Mouse (Mus musculus): ENCODE data around the gene Arfgef2.

Arfgef2 gene

DNA sequence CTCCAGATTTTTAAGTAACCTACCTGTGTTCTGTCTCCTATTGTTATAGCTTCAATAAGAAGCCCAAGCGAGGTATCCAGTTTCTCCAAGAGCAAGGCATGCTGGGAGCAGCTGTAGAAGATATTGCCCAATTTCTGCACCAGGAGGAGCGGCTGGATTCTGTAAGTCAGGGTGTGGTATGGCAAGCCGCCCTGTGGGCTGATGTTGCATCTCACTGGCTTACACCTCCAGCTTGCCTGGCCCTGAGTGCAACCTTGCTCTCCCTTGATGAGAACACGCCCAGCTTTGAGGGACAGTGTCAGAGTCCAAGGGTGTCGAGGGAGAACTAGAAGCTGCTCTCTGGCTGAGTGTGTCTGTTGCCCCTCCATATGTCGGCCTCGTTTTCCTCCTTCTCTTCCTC lies 53.8 kb downstream of the Arfgef2 start:
- in situ Hi-C loops (cut with MboI) = no loop called here

DNA sequence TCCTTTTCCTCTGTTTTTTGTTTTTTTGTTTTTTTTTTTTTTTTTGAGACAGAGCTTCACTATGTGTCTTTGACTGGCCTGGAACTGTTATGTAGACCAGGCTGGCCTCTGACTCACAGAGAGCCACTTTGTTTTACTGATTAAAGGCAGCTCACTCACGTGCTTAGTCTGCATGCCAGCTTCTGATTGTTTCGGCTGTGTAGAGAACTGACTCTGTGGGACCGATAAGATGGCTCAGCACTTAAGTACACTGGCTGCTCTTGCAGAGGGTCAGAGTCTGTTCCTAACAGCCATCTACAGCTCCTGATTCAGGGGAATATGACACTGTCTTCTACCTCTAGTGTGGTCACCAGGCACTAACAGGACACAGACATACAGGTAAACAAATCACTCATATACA lies 57.1 kb downstream of the Arfgef2 start:
- in situ Hi-C loops (cut with MboI) = no loop called here

GRCm38 (mm10) chr2:166865476-166865875 lies 60.1 kb downstream of the Arfgef2 start:
- in situ Hi-C loops (cut with MboI) = no loop called here

DNA sequence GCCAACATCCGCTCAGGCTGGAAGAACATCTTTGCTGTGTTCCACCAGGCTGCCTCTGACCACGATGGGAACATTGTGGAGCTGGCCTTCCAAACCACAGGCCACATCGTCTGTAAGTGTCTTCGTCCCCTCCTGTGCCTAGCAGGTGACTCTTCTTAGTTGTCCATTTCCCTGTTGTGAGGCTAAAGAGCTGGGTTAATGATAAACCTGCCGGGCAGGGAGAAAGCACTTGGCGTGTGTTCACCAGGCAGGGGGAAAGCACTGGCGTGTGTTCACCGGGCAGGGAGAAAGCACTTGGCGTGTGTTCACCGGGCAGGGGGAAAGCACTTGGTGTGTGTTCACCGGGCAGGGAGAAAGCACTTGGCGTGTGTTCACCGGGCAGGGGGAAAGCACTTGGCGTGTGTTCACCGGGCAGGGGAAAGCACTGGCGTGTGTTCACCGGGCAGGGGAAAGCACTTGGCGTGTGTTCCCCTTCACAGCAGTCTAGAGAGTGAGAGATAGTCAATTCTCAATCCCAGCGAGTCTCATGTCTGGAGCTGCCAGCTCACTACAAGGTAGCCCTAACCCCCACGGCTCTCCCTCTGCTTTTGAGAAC lies 65.0 kb downstream of the Arfgef2 start:
- in situ Hi-C loops (cut with MboI) = no loop called here

GRCm38 (mm10) chr2:166870899-166871298 lies 65.5 kb downstream of the Arfgef2 start:
- in situ Hi-C loops (cut with MboI) = no loop called here

GRCm38 (mm10) chr2:166874675-166875280 lies 69.4 kb downstream of the Arfgef2 start:
- in situ Hi-C loops (cut with MboI) = no loop called here

- in situ Hi-C loops (cut with MboI) = no loop called here
Observed at GRCm38 (mm10) chr2:166875561-166875960, 70.2 kb downstream of the Arfgef2 start.

- in situ Hi-C loops (cut with MboI) = no loop called here
Observed at GRCm38 (mm10) chr2:166876331-166876730, 70.9 kb downstream of the Arfgef2 start.

- in situ Hi-C loops (cut with MboI) = no loop called here
Observed at GRCm38 (mm10) chr2:166885066-166885465, 79.7 kb downstream of the Arfgef2 start.

DNA sequence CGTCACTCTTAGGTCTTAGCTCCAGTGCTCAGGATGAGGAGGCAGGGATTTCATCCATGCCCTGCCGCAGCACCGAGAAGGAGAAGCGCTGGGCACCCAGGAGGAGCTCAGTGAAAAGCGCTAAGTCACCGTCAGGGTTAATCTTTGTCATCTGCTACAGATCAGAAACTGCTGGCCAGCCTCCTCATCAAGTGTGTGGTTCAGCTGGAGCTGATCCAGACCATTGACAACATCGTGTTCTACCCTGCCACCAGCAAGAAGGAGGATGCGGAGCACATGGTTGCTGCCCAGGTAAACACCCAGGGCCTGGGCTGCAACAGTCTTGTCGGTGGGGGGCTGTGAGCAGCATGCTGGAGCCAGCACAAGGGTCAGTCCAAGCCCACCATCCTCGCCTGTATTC lies 80.2 kb downstream of the Arfgef2 start:
- in situ Hi-C loops (cut with MboI) = no loop called here

GRCm38 (mm10) chr2:166886231-166886630 lies 80.8 kb downstream of the Arfgef2 start:
- in situ Hi-C loops (cut with MboI) = no loop called here

- in situ Hi-C loops (cut with MboI) = no loop called here
Observed at GRCm38 (mm10) chr2:166887816-166888215, 82.4 kb downstream of the Arfgef2 start.

DNA sequence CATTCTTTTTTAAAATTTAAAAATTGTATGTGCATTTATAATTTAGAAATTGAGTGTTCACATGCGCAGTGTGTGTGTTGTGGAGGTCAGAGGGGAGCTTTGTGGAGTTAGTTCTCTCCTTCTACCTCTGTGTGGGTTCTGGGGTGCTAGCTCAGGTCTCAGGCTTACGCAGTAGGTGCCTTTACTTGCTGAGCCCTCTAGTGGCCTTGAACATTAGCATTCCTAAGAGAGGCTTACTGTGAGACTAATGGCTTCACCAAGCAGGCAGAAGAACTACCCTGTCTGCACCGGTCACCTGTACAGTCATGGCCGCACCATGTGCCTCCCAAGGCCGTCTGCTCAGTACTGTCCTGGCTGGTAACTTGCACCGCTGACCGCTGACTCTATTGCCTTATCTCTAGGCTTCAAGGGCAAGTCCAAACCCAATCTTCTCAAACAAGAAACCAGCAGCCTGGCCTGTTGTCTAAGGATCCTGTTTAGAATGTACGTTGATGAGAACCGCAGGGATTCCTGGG lies 86.0 kb downstream of the Arfgef2 start:
- in situ Hi-C loops (cut with MboI) = no loop called here

GRCm38 (mm10) chr2:166892158-166892680 lies 86.8 kb downstream of the Arfgef2 start:
- in situ Hi-C loops (cut with MboI) = no loop called here

DNA sequence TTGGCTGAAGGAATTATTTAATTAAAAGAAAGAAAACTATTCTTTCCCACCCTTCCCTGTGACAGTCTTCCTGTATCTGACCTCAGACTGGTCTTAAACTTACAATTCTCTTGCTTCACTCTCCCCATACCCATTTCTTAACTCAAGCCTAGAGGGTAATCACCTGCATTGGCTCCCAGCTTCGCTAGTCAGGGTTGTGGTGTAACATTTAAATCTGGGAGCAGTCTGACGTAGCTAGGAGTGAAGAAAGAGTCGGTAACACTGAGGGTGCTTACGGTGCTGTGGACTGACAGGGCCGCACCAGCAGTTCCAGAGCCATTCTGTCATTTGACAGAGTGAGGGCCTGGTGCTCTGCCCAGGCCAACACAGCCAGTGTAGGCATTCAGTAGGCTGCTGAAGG lies 87.6 kb downstream of the Arfgef2 start:
- in situ Hi-C loops (cut with MboI) = no loop called here

- in situ Hi-C loops (cut with MboI) = no loop called here
Observed at GRCm38 (mm10) chr2:166896368-166896767, 91.0 kb downstream of the Arfgef2 start.

- in situ Hi-C loops (cut with MboI) = no loop called here
Observed at GRCm38 (mm10) chr2:166896974-166897373, 91.6 kb downstream of the Arfgef2 start.

- in situ Hi-C loops (cut with MboI) = no loop called here
Observed at GRCm38 (mm10) chr2:166899161-166899560, 93.8 kb downstream of the Arfgef2 start.

- in situ Hi-C loops (cut with MboI) = no loop called here
Observed at GRCm38 (mm10) chr2:166899746-166900145, 94.4 kb downstream of the Arfgef2 start.

- in situ Hi-C loops (cut with MboI) = no loop called here
Observed at GRCm38 (mm10) chr2:166900792-166901505, 95.6 kb downstream of the Arfgef2 start.

DNA sequence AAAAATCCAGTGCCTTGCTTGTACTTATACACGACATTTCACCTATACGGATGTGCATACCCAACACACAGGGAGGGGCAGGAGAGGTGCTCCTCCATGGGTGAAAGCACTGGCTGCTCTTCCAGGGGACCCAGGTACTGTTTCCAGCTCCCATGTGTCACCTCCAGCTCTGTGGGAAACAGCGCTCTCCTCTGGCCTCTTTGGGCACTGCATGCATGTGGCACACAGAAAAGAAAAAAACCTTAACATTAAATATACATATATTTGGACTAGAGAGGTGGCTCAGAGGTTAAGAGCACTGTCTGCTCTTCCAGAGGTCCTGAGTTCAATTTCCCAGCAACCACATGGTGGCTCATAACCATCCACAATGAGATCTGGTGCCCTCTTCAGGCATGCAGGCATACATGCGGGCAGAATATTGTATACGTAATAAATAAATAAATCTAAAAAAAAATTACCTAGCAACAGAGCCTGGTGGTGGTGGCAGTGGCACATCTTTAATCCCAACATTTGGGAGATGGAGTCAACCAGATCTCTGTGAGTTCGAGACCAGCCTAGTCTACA lies 98.4 kb downstream of the Arfgef2 start:
- in situ Hi-C loops (cut with MboI) = no loop called here

- in situ Hi-C loops (cut with MboI) = no loop called here
Observed at GRCm38 (mm10) chr2:166905711-166906522, 100.5 kb downstream of the Arfgef2 start, which contains the start of gene Cse1l. TSS of gene Cse1l (plus strand) at chr2:166906040.
